Mouse (Mus musculus) embryo, embryonic 11 days (tissue): Measurements from ENCODE around the gene Tor1a.
"Not testable (repeated sequence)": the region's sequence is repeated elsewhere in the genome, so short reads cannot be mapped to it uniquely, and the experiment has no call there.

ENCODE experiments used
- DNase-seq: peaks from one replicate; pipeline ENCODE4 v3.0.0-alpha.2; 2015

Gene Tor1a

GRCm38 (mm10) chr2:30917649-30918048 is 50.1 kb downstream of the Tor1a start:
- no peak for DNase-seq

- not testable (repeated sequence) for DNase-seq
Observed at GRCm38 (mm10) chr2:30915933-30916332, 51.8 kb downstream of the Tor1a start.

DNA sequence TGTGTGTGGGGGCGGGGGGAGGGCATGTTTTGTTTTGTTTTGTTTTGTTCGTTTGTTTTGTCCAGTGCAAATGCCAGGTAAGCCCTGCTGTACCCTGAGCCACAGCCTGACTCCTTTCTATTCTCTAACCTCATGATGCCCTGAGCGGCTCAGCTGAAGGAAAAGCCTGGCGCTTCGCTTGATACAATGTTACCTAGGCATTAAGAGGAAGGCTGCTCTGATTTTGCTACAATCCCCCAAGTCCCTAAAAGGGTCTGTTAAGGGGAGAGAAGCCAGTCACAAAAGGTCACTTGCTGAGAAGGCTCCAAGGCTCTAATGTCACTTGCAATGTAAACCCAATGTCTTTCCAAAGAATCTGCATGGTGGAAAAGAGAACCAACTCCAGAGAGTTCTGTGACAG is 52.4 kb downstream of the Tor1a start:
- no peak for DNase-seq

DNA sequence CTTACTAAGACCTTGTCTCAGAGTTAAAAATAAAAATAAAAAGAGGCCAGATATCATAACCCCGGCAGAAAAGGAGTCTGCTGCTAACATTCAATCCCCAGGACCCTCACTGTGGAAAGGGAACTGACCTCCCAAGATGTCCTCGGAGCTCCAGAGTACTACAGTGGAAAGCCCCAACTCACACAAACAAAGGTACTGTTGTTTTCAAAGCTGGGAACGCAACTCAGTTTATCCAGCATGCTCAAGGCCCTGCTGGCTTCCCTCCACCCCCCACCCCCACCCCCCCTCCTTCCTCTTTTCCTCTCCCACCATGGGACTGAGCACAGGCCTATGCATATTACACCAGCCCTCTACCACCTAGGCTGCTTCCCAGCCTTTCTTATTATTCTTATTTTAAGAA is 52.9 kb downstream of the Tor1a start:
- DNase-seq = no peak

GRCm38 (mm10) chr2:30913022-30913421 is 54.7 kb downstream of the Tor1a start:
- no peak for DNase-seq

DNA sequence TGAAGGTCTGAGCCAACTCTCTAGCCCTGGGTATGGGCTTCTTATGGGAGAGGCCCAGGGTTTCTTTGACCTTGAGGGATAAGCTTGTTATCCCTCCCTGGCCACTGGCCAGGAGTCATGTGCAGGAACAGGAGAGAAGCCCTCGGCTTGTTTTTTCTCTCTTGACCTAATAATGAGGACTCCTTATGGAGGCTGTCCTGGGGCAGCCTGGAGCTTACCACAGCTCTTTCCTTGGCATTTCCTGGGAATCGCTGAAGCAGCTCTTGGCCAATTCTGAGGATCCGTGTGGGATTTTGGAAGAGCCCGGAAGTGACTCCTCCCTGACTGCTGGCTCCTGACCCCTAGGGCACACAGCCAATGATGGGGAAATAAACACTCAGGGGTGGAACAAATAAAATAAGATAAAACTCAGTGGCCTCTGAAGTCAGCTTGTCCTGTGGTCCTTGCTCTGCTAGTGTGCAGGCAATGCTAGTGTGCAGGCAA is 55.4 kb downstream of the Tor1a start:
- no peak for DNase-seq
